Mouse (Mus musculus) liver, adult 2 months (tissue): ENCODE data around the gene Bcan. TPM values are rescaled to one million over a fixed set of nuclear protein-coding genes. Genes with fewer than 3 reads are reported as not detected.

Source experiments
- DNase-seq: peaks from one replicate; pipeline ENCODE4 v3.0.0-alpha.2; 2011; ENCODE audit warnings: low read depth, low spot score; ENCODE audit errors: extremely low read depth
- H3K27ac ChIP-seq: fragments of 200-500 bp; replicated peaks from 2 replicates; pipeline ENCODE4 v1.5.1; 2012; ENCODE audit warnings: low read depth, mild to moderate bottlenecking, control low read depth, inconsistent platforms, low read length; ENCODE audit not compliant: insufficient read depth
- H3K27me3 ChIP-seq: fragments of 200-500 bp; 2 replicates; pipeline ENCODE4 v1.6.1; 2012; ENCODE audit warnings: mild to moderate bottlenecking, moderate library complexity, low read length, inconsistent platforms; ENCODE audit not compliant: control insufficient read depth, insufficient read depth
- H3K36me3 ChIP-seq: fragments of 200-500 bp; 2 replicates; pipeline ENCODE4 v1.6.1; 2012; ENCODE audit warnings: low read length, inconsistent platforms; ENCODE audit not compliant: control insufficient read depth, insufficient read depth
- H3K4me1 ChIP-seq: fragments of 200-500 bp; 2 replicates; pipeline ENCODE4 v1.6.1; 2011; ENCODE audit warnings: low read length; ENCODE audit not compliant: control insufficient read depth, insufficient read depth
- H3K4me3 ChIP-seq: fragments of 200-500 bp; 2 replicates; pipeline ENCODE4 v1.5.1; 2011; ENCODE audit warnings: low read depth, mild to moderate bottlenecking, control low read depth, low read length, moderate library complexity; ENCODE audit not compliant: insufficient read depth
- H3K79me2 ChIP-seq: fragments of 200-500 bp; 2 replicates; pipeline ENCODE4 v1.6.1; 2012; ENCODE audit warnings: inconsistent platforms, mild to moderate bottlenecking, low read length, moderate library complexity; ENCODE audit not compliant: control insufficient read depth, insufficient read depth
- H3K9ac ChIP-seq: fragments of 200-500 bp; 2 replicates; pipeline ENCODE4 v1.6.1; 2012; ENCODE audit warnings: low read depth, mild to moderate bottlenecking, control low read depth, inconsistent platforms, low read length
- CTCF ChIP-seq: fragments of 200-500 bp; IDR thresholded peaks from 2 replicates; pipeline ENCODE4 v1.5.1; 2011; ENCODE audit warnings: low read depth, low read length, control low read depth
- POLR2A ChIP-seq: fragments of 200-500 bp; IDR thresholded peaks from 2 replicates; pipeline ENCODE4 v1.6.1; 2011; ENCODE audit warnings: low read length, control low read depth; ENCODE audit not compliant: insufficient read depth; ENCODE audit errors: extremely low read depth
- WGBS: fragments of 180-500 bp; shearing (Covaris S2); methylation state at CpG from one replicate; pipeline ENCODE4 v1.1.7; 2018; 5-methylcytosine and 5-hydroxymethylcytosine counted together
- polyA plus RNA-seq: library from polyadenylated mRNA; depleted of rRNA; stranded (reverse); fragments of >200 nt; gene quantifications from 2 replicates; pipeline ENCODE4 v1.2.3, GENCODE M21; 2012
- total RNA-seq: library from RNA; depleted of rRNA; stranded (reverse); fragments of >200 nt; gene quantifications from 2 replicates; pipeline ENCODE4 v1.2.3, GENCODE M21; 2014

The Bcan gene
- total and polyA plus RNA-seq, 2 experiments, result not detected

DNA sequence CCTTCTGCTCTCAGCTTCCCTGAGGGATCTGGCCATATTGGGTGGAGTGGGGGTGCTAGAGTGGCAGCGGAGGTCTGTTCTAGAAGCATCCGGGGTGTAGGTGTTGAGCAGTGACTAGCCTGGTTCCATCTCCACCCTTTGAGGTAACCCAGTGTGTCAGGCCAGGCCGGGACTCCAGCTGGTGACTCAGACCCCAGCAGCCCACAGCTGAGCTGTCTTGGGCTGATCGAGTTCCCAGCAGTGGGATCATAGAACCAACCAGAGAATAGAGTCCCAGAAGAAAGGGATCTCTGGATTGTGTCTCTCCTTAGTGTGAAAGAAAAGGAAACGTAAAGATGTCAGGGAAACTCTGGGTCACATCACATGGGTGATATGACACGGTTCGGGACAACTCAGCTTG lies 40.7 kb downstream of the Bcan start:
- Histone ChIP-seq H3K36me3 (no peaks in the 10 kb centered on the region), H3K79me2 (no peaks in the 10 kb centered on the region), H3K4me1 (no peaks in the 10 kb centered on the region), H3K27me3 (no peaks in the 10 kb centered on the region), H3K4me3 (no peak overlapping the region), H3K9ac (no peak overlapping the region), H3K27ac (no peak overlapping the region)
- TF ChIP-seq CTCF, result no peak
- TF ChIP-seq POLR2A, result no peak
- WGBS, result 87% methylated on average over 7 of the region's 7 CpGs
- DNase-seq, result no peak

DNA sequence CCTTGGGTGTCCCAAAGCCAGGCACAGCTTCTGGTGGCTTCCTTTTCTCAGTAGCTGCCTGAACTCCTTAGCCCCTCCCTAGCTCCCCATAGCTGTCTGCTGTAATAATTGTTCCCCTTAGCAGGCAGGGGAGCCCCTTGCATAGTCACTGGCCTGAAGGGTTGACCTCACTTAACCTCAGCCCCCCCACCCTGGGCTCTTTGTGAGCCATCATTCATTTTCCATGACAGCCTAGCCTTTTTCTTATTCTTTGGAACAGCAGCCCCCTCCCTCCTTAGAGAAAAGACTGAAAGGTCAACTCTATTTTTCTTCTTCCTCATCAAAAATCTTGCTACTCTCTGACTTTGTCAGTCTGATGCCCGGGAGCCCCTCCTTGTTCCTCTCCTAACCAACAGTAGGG lies 41.1 kb downstream of the Bcan start:
- H3K4me3 ChIP-seq, result no peak overlapping the region
- no peaks in the 10 kb centered on the region for H3K27me3 ChIP-seq
- no peak for TF ChIP-seq CTCF
- no peaks in the 10 kb centered on the region for H3K4me1 ChIP-seq
- no peak for DNase-seq
- no peaks in the 10 kb centered on the region for H3K79me2 ChIP-seq
- H3K9ac ChIP-seq, result no peak overlapping the region
- WGBS, result 77% methylated on average over 1 of the region's 1 CpGs
- H3K27ac ChIP-seq, result no peak overlapping the region
- no peaks in the 10 kb centered on the region for H3K36me3 ChIP-seq

DNA sequence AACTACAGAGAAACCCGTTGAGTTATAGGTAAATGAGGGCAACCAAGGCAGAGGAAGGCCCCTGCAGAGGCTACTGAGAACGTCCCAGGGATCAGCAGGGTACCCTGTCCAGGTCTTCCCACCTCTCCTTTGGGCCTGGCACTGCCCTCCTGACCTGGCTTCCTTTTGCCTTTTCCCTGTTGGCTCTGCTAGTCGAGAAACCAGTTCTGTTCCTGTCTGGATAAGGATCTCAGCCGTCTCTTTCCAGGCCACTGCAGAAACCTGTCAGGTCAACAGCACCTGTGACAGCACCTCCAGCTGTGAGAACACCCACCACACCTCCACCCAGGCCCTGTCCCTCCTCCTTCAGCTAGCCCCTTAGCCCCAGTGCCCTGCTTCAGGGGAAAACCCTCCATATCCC lies 41.6 kb downstream of the Bcan start:
- no peak for TF ChIP-seq CTCF
- TF ChIP-seq POLR2A, result no peak
- no peak for DNase-seq
- Histone ChIP-seq H3K27me3 (no peaks in the 10 kb centered on the region), H3K4me1 (no peaks in the 10 kb centered on the region), H3K9ac (no peak overlapping the region), H3K36me3 (no peaks in the 10 kb centered on the region), H3K4me3 (no peak overlapping the region), H3K79me2 (no peaks in the 10 kb centered on the region), H3K27ac (no peak overlapping the region)
- 68% methylated on average over 4 of the region's 4 CpGs for WGBS

DNA sequence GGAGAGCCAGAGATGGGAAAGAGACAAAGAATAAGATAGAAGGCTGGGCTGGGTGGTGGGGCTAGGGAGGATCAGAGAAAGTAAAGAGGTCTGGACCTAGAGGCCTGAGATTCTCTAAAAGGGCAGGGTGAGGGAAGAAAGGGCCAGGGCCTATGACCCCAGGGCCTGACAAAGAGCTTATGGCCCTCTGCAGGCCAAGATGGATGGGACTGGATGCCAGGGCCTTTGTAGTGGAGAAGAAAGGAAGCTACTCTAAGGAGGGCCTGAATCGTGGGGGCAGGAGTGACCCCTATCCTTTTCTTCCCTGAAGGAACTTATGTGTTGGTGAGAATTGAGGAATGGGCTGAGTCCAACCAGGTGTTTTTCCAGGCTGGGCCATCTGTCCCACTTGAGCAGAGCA lies 42.0 kb downstream of the Bcan start:
- WGBS, result 94% methylated on average over 1 of the region's 1 CpGs
- Histone ChIP-seq H3K9ac (no peak overlapping the region), H3K27ac (no peak overlapping the region), H3K4me1 (no peaks in the 10 kb centered on the region), H3K4me3 (no peak overlapping the region), H3K27me3 (no peaks in the 10 kb centered on the region), H3K36me3 (no peaks in the 10 kb centered on the region), H3K79me2 (no peaks in the 10 kb centered on the region)
- TF ChIP-seq POLR2A (no peak), CTCF (no peak)
- no peak for DNase-seq

DNA sequence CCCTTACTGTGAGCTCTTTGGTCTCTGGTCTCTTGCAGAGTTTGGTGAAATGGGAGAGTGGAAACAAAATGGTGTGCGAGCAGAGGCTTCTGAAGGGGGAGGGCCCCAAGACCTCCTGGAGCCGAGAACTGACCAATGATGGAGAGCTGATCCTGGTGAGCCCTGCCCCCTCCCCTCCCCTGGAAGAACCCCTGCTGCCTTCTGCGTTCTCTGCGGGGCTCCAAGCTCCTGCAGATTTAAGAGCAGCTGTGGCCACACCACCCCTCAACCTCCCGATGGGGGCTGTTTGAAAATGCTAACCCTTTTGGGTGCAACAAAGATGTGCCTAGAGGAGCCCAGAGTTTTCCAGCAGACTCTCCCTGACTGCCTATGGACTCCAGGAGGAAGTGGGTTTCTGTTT lies 47.6 kb downstream of the Bcan start:
- H3K79me2 ChIP-seq, result no peaks in the 10 kb centered on the region
- peaks cover 26% of the 10 kb centered on the region; the same call in 1 of the 2 replicates for H3K27me3 ChIP-seq
- H3K4me1 ChIP-seq, result peaks cover 3% of the 10 kb centered on the region
- DNase-seq, result no peak
- TF ChIP-seq CTCF, result no peak
- no peak for TF ChIP-seq POLR2A
- no peak overlapping the region for H3K4me3 ChIP-seq
- H3K9ac ChIP-seq, result no peak overlapping the region
- 5% methylated on average over 5 of the region's 5 CpGs for WGBS
- H3K27ac ChIP-seq, result no peak overlapping the region
- no peaks in the 10 kb centered on the region for H3K36me3 ChIP-seq

DNA sequence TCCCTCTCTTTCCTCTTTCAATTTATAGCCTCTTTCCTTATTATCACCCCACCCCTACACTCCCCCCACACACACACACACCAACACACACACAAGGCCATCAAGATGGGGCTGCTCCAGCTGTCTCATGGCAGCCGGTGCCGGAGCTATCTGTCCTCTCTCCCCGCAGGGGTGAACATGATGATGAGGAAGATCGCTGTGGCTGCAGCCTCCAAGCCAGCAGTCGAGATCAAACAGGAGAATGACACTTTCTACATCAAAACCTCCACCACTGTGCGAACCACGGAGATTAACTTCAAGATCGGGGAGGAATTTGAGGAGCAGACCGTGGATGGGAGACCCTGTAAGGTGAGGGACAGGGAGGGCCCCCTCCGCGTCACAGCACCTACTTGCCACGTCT lies 48.1 kb downstream of the Bcan start:
- WGBS, result 22% methylated on average over 12 of the region's 12 CpGs
- Histone ChIP-seq H3K79me2 (no peaks in the 10 kb centered on the region), H3K27me3 (peaks cover 26% of the 10 kb centered on the region; the same call in 1 of the 2 replicates), H3K36me3 (no peaks in the 10 kb centered on the region), H3K9ac (no peak overlapping the region), H3K27ac (no peak overlapping the region), H3K4me3 (no peak overlapping the region), H3K4me1 (peaks cover 6% of the 10 kb centered on the region)
- TF ChIP-seq POLR2A, result no peak
- no peak for TF ChIP-seq CTCF
- no peak for DNase-seq
